11 mouse cellular contexts compared by ENCODE assay signal in the genomic region with DNA sequence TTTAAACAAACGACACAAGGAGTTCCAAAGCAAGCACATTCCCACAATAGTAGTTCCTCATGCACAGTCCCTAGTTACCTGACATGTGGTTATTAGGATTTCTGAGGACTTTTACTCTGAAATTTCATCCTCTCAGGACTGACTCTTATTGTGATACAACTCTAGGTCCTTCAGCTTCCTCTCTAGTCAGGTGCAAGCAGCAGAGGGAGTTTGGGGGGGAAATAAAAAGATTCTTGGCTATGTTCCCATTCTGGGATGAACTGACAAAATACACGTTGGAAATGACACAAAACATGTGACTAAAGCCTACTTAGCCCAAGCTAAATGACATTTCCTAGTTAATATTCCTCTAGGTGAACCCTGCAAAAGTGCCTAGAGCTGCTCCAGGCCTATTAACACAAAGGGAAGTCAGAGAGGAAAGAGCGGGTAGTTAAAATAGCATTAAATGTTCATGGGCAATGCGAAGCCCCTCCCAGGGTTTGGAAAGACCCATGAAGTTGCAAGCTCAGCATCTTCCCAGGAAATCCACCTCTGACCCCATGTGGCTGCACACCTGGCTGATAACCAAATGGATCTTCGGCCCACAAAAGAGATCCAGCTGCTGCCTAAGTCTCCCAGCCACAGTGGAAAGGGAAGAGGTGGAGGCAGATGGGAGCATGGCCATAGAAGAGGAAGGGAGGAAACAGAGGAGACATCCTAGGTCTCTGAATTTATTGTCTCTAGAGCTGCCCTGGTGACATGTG. TPM values are rescaled to one million over a fixed set of nuclear protein-coding genes. Genes with fewer than 3 reads are reported as not detected.
A peak's percentile ranks its signal among the peaks of the same experiment; 100 is the strongest.
DNase-seq lines count a peak whose midpoint lies in the region; ATAC-seq lines count a peak whose summit lies in the region.
"Had no signal": no experiment of that assay in that cellular context is flagged by ENCODE, and none has a peak within 500 bp of the region (broad histone marks: within the 10 kb centered on the region; RNA-seq: fewer than 3 reads in every experiment).

No protein-coding gene starts in this region.

- no peak overlapping the region for H3K4me3 ChIP-seq in forebrain, embryonic 13.5 days
- no peak overlapping the region for H3K4me3 ChIP-seq in forebrain, embryonic 10.5 days
- H3K4me3 ChIP-seq in midbrain, embryonic 16.5 days (ENCODE audit: low read depth, low read length): no peak overlapping the region
- H3K4me3 ChIP-seq in midbrain, embryonic 10.5 days: no peak overlapping the region
- no peak overlapping the region for H3K4me3 ChIP-seq in stomach, embryonic 15.5 days (replicated peaks)
- H3K4me3 ChIP-seq: erythroblast, embryonic 14.5 days; left cerebral cortex, adult 2 months had no signal

- H3K4me1 ChIP-seq in forebrain, embryonic 13.5 days: peaks cover 10% of the 10 kb centered on the region
- no peaks in the 10 kb centered on the region for H3K4me1 ChIP-seq in forebrain, embryonic 10.5 days
- no peaks in the 10 kb centered on the region for H3K4me1 ChIP-seq in midbrain, embryonic 16.5 days (ENCODE audit: control insufficient read depth, insufficient read depth, low read length)
- H3K4me1 ChIP-seq in midbrain, embryonic 10.5 days: 0 out of 2 replicates have a peak, but pooled peaks cover 5% of the 10 kb centered on the region
- H3K4me1 ChIP-seq in stomach, embryonic 15.5 days: peaks cover 7% of the 10 kb centered on the region; the same call in 1 of the 2 replicates

- no peak overlapping the region for H3K4me2 ChIP-seq in forebrain, embryonic 13.5 days
- H3K4me2 ChIP-seq in midbrain, embryonic 16.5 days (ENCODE audit: low read length): no peak overlapping the region
- no peak overlapping the region; the same call in 1 of the 2 replicates for H3K4me2 ChIP-seq in stomach, embryonic 15.5 days

- 51% methylated on average over 5 of the region's 5 CpGs for WGBS in forebrain, embryonic 13.5 days
- 73% methylated on average over 5 of the region's 5 CpGs for WGBS in forebrain, embryonic 10.5 days
- 53% methylated on average over 5 of the region's 5 CpGs for WGBS in midbrain, embryonic 16.5 days
- WGBS in midbrain, embryonic 10.5 days: 74% methylated on average over 5 of the region's 5 CpGs
- 14% methylated on average over 5 of the region's 5 CpGs for WGBS in stomach, embryonic 15.5 days

- DNase-seq in forebrain, embryonic 10.5 days (ENCODE audit: extremely low spot score, low spot score): no peak
- DNase-seq in midbrain, embryonic 10.5 days (ENCODE audit: low spot score): no peak
- peak; percentile 94 for DNase-seq in kidney, adult 9 months
- no peak for DNase-seq in cerebellum, postnatal 25 days
- DNase-seq: adrenal gland, postnatal 36 days had no signal

- no peak overlapping the region for H3K9ac ChIP-seq in forebrain, embryonic 13.5 days
- no peak overlapping the region for H3K9ac ChIP-seq in midbrain, embryonic 16.5 days (ENCODE audit: low read depth, low read length)
- H3K9ac ChIP-seq in stomach, embryonic 15.5 days: no peak overlapping the region

- peaks cover 11% of the 10 kb centered on the region; the same call in 1 of the 2 replicates for H3K9me3 ChIP-seq in forebrain, embryonic 13.5 days (replicated peaks)
- H3K9me3 ChIP-seq in forebrain, embryonic 10.5 days: peaks cover 19% of the 10 kb centered on the region
- peaks cover 6% of the 10 kb centered on the region; the same call in 1 of the 2 replicates for H3K9me3 ChIP-seq in midbrain, embryonic 16.5 days (replicated peaks; ENCODE audit: control insufficient read depth, low read length, poor library complexity, severe bottlenecking)
- H3K9me3 ChIP-seq in midbrain, embryonic 10.5 days (replicated peaks): peaks cover 15% of the 10 kb centered on the region
- no peaks in the 10 kb centered on the region for H3K9me3 ChIP-seq in stomach, embryonic 15.5 days

- H3K27me3 ChIP-seq in forebrain, embryonic 13.5 days: no peaks in the 10 kb centered on the region
- H3K27me3 ChIP-seq in forebrain, embryonic 10.5 days (ENCODE audit: poor library complexity, severe bottlenecking): no peaks in the 10 kb centered on the region
- no peaks in the 10 kb centered on the region for H3K27me3 ChIP-seq in midbrain, embryonic 16.5 days (ENCODE audit: control insufficient read depth, insufficient read depth, low read depth, low read length)
- no peaks in the 10 kb centered on the region for H3K27me3 ChIP-seq in midbrain, embryonic 10.5 days (ENCODE audit: low read depth, poor library complexity, severe bottlenecking)
- no peaks in the 10 kb centered on the region for H3K27me3 ChIP-seq in stomach, embryonic 15.5 days (replicated peaks)

- peak overlapping the region; percentile 51 for H3K27ac ChIP-seq in forebrain, embryonic 13.5 days
- H3K27ac ChIP-seq in forebrain, embryonic 10.5 days: no peak overlapping the region
- H3K27ac ChIP-seq in midbrain, embryonic 16.5 days (ENCODE audit: low read length): no peak overlapping the region
- no peak overlapping the region for H3K27ac ChIP-seq in midbrain, embryonic 10.5 days (replicated peaks)
- H3K27ac ChIP-seq in stomach, embryonic 15.5 days: peak overlapping the region; percentile 88
- H3K27ac ChIP-seq: left cerebral cortex, adult 2 months had no signal

- no peaks in the 10 kb centered on the region for H3K36me3 ChIP-seq in forebrain, embryonic 13.5 days (ENCODE audit: poor library complexity, severe bottlenecking)
- no peaks in the 10 kb centered on the region for H3K36me3 ChIP-seq in forebrain, embryonic 10.5 days (replicated peaks)
- no peaks in the 10 kb centered on the region for H3K36me3 ChIP-seq in midbrain, embryonic 16.5 days (ENCODE audit: control insufficient read depth, insufficient read depth, low read length)
- H3K36me3 ChIP-seq in midbrain, embryonic 10.5 days: no peaks in the 10 kb centered on the region
- no peaks in the 10 kb centered on the region for H3K36me3 ChIP-seq in stomach, embryonic 15.5 days

- peak; percentile 78 for ATAC-seq in forebrain, embryonic 13.5 days
- ATAC-seq in midbrain, embryonic 16.5 days: 0 out of 2 replicates have a peak, but pooled peaks have one; percentile 45
- peak; percentile 76; the same call in 1 of the 2 replicates for ATAC-seq in stomach, embryonic 15.5 days (ENCODE audit: insufficient read depth, low FRiP score, low read depth)
- ATAC-seq in megakaryocyte-erythroid progenitor cell, adult 5-6 weeks (replicated peaks; ENCODE audit: low FRiP score, low TSS enrichment, poor library complexity, severe bottlenecking): no peak

RNA-seq across cellular contexts. Expression of gene Klf3, which starts 49.6 kb away (rescaled TPM):
- 24.0 and 25.1 TPM in 2 replicates for polyA plus RNA-seq in forebrain, embryonic 13.5 days (2015; fragmentation: Nextera tagmentation; extraction: Ambion mirVana)
- 43.0 and 50.0 TPM in 2 replicates for polyA plus RNA-seq in forebrain, embryonic 10.5 days (2016; fragmentation: Nextera tagmentation; extraction: Ambion mirVana)
- 19.1 and 25.1 TPM in 2 replicates for polyA plus RNA-seq in midbrain, embryonic 16.5 days (2015; fragmentation: Nextera tagmentation; extraction: Ambion mirVana)
- polyA plus RNA-seq in midbrain, embryonic 10.5 days (2016; fragmentation: Nextera tagmentation; extraction: Ambion mirVana): 61.9 and 63.1 TPM in 2 replicates
- polyA plus RNA-seq in stomach, embryonic 15.5 days (2015; fragmentation: Nextera tagmentation; extraction: Ambion mirVana): 103 and 104 TPM in 2 replicates
- total RNA-seq in megakaryocyte-erythroid progenitor cell, adult 5-6 weeks (2014; fragmentation: Nextera tagmentation): 101 and 120 TPM in 2 replicates
- 34.4 and 37.4 TPM in 2 replicates for total RNA-seq in megakaryocyte-erythroid progenitor cell, adult 5-6 weeks (2017)

Comparison
In these comparisons a context has a peak if more than half of its experiments do, and no peak if none do; other contexts are left out.
1. H3K27ac ChIP-seq: peak in forebrain, embryonic 13.5 days (single experiment) and stomach, embryonic 15.5 days (single experiment); none in forebrain, embryonic 10.5 days (single experiment), midbrain, embryonic 16.5 days (single experiment) and midbrain, embryonic 10.5 days (single experiment).